In genomic region chr19:44989567-44990495, GRCm38 (mm10) we compare ENCODE assay signal across 8 mouse cellular contexts. TPM values are rescaled to one million over a fixed set of nuclear protein-coding genes. Genes with fewer than 3 reads are reported as not detected.
A peak's percentile ranks its signal among the peaks of the same experiment; 100 is the strongest.
DNase-seq lines count a peak whose midpoint lies in the region; ATAC-seq and TF ChIP-seq lines count a peak whose summit lies in the region.

No protein-coding gene starts in this region.

- no peak for TF ChIP-seq CTCF in cortical plate, adult 2 months (IDR thresholded peaks at IDR 0.05; ENCODE audit: extremely low read depth, insufficient read depth, low read length)
- no peak for TF ChIP-seq CTCF in hindbrain, postnatal 0 days (IDR thresholded peaks at IDR 0.05; ENCODE audit: low read depth)

- DNase-seq in heart, postnatal 36 days, result no peak
- no peak for DNase-seq in hindbrain, postnatal 0 days (ENCODE audit: low spot score)
- DNase-seq in yolk sac, embryonic 10.5 days (ENCODE audit: low spot score), result peak; percentile 42
- no peak for DNase-seq in right cerebral cortex, postnatal 36 days (ENCODE audit: low spot score in 2 of 2)
- no peak for DNase-seq in layer of hippocampus, adult 9-11 months

- H3K27ac ChIP-seq in heart, embryonic 15.5 days, result no peak overlapping the region
- no peak overlapping the region for H3K27ac ChIP-seq in cortical plate, adult 2 months (ENCODE audit: insufficient read depth, low read length)
- H3K27ac ChIP-seq in hindbrain, postnatal 0 days, result peak overlapping the region; percentile 82
- peak overlapping the region; percentile 69 for H3K27ac ChIP-seq in liver, embryonic 12.5 days

- 10% methylated on average over 22 of the region's 22 CpGs for WGBS in heart, embryonic 15.5 days
- WGBS in hindbrain, postnatal 0 days, result 4% methylated on average over 22 of the region's 22 CpGs
- 9% methylated on average over 22 of the region's 22 CpGs for WGBS in liver, embryonic 12.5 days (ENCODE audit: insufficient replicate concordance)

- TF ChIP-seq POLR2A in cortical plate, adult 2 months (IDR thresholded peaks at IDR 0.05; ENCODE audit: extremely low read depth, insufficient read depth, low read length), result no peak

- H3K4me3 ChIP-seq in heart, embryonic 15.5 days, result peak overlapping the region; percentile 74
- H3K4me3 ChIP-seq in cortical plate, adult 2 months (ENCODE audit: insufficient read depth, low read length), result peak overlapping the region; percentile 59
- peak overlapping the region; percentile 84 for H3K4me3 ChIP-seq in hindbrain, postnatal 0 days (ENCODE audit: low read length)
- H3K4me3 ChIP-seq in liver, embryonic 12.5 days, result peak overlapping the region; percentile 59

- peaks cover 19% of the 10 kb centered on the region for H3K4me1 ChIP-seq in heart, embryonic 15.5 days (replicated peaks)
- H3K4me1 ChIP-seq in cortical plate, adult 2 months (ENCODE audit: control insufficient read depth, insufficient read depth, low read length), result peaks cover 5% of the 10 kb centered on the region; the same call in 1 of the 2 replicates
- 0 out of 2 replicates have a peak, but pooled peaks cover 2% of the 10 kb centered on the region for H3K4me1 ChIP-seq in hindbrain, postnatal 0 days (ENCODE audit: insufficient read depth, low read length)
- H3K4me1 ChIP-seq in liver, embryonic 12.5 days, result peaks cover 37% of the 10 kb centered on the region

- intact Hi-C loops in heart, postnatal 36 days (cut with DNase I), result loop anchor here (1.0 kb wide), 1 partner anchor 42 kb away; no protein-coding TSS in a partner anchor

- peak overlapping the region; percentile 100 for H3K4me2 ChIP-seq in heart, embryonic 15.5 days
- peak overlapping the region; percentile 93 for H3K4me2 ChIP-seq in hindbrain, postnatal 0 days (ENCODE audit: low read depth, low read length)
- peak overlapping the region; percentile 71 for H3K4me2 ChIP-seq in liver, embryonic 12.5 days

- no peak for ATAC-seq in heart, embryonic 15.5 days (replicated peaks; ENCODE audit: insufficient number of reproducible peaks, insufficient read depth, low FRiP score, low read depth)
- ATAC-seq in hindbrain, postnatal 0 days, result peak; percentile 30
- ATAC-seq in liver, embryonic 12.5 days, result 0 out of 2 replicates have a peak, but pooled peaks have one; percentile 11

- H3K9me3 ChIP-seq in heart, embryonic 15.5 days (replicated peaks), result no peaks in the 10 kb centered on the region
- H3K9me3 ChIP-seq in hindbrain, postnatal 0 days (ENCODE audit: low read length), result no peaks in the 10 kb centered on the region
- H3K9me3 ChIP-seq in liver, embryonic 12.5 days (replicated peaks), result no peaks in the 10 kb centered on the region

- H3K27me3 ChIP-seq in heart, embryonic 15.5 days, result 0 out of 2 replicates have a peak, but pooled peaks cover 9% of the 10 kb centered on the region
- H3K27me3 ChIP-seq in hindbrain, postnatal 0 days (ENCODE audit: insufficient read depth, low read length), result no peaks in the 10 kb centered on the region
- peaks cover 54% of the 10 kb centered on the region for H3K27me3 ChIP-seq in liver, embryonic 12.5 days (replicated peaks)

- no peaks in the 10 kb centered on the region for H3K36me3 ChIP-seq in heart, embryonic 15.5 days
- no peaks in the 10 kb centered on the region for H3K36me3 ChIP-seq in hindbrain, postnatal 0 days (ENCODE audit: insufficient read depth, low read length)
- no peaks in the 10 kb centered on the region for H3K36me3 ChIP-seq in liver, embryonic 12.5 days

- H3K9ac ChIP-seq in heart, embryonic 15.5 days, result peak overlapping the region; percentile 73
- peak overlapping the region; percentile 94 for H3K9ac ChIP-seq in hindbrain, postnatal 0 days (replicated peaks; ENCODE audit: low read length)
- H3K9ac ChIP-seq in liver, embryonic 12.5 days, result peak overlapping the region; percentile 63

RNA-seq across cellular contexts. Expression of gene Sema4g, which starts 0.9 kb away (rescaled TPM):
- polyA plus RNA-seq in heart, embryonic 15.5 days (2015; fragmentation: Nextera tagmentation; extraction: Ambion mirVana), result 0.50 and 1.1 TPM in 2 replicates
- total RNA-seq in heart, postnatal 36 days (2021), result under 1 TPM; 0.14 to 0.30 TPM
- 26.5 and 27.8 TPM in 2 replicates for polyA plus RNA-seq in cortical plate, adult 2 months (2012; rRNA removed)
- total RNA-seq in hindbrain, postnatal 0 days (2014; rRNA removed), result 66.9 and 81.0 TPM in 2 replicates
- polyA plus RNA-seq in hindbrain, postnatal 0 days (2015; fragmentation: Nextera tagmentation; extraction: Ambion mirVana), result 14.2 and 15.7 TPM in 2 replicates
- 2.4 TPM in 2 replicates for polyA plus RNA-seq in liver, embryonic 12.5 days (2016; fragmentation: Nextera tagmentation; extraction: Ambion mirVana)

RNA-seq across cellular contexts. Expression of gene Twnk, which starts 15.6 kb away (rescaled TPM):
- 19.4 TPM in 2 replicates for polyA plus RNA-seq in heart, embryonic 15.5 days (2015; fragmentation: Nextera tagmentation; extraction: Ambion mirVana)
- total RNA-seq in heart, postnatal 36 days (2021), result 10 to 100 TPM; 29.8 to 30.2 TPM
- 10.5 and 10.7 TPM in 2 replicates for polyA plus RNA-seq in cortical plate, adult 2 months (2012; rRNA removed)
- 7.5 and 8.6 TPM in 2 replicates for total RNA-seq in hindbrain, postnatal 0 days (2014; rRNA removed)
- polyA plus RNA-seq in hindbrain, postnatal 0 days (2015; fragmentation: Nextera tagmentation; extraction: Ambion mirVana), result 8.2 and 8.5 TPM in 2 replicates
- 18.5 and 20.9 TPM in 2 replicates for polyA plus RNA-seq in liver, embryonic 12.5 days (2016; fragmentation: Nextera tagmentation; extraction: Ambion mirVana)

RNA-seq across cellular contexts. Expression of gene Mrpl43, which starts 16.4 kb away (rescaled TPM):
- polyA plus RNA-seq in heart, embryonic 15.5 days (2015; fragmentation: Nextera tagmentation; extraction: Ambion mirVana), result 60.2 and 60.7 TPM in 2 replicates
- 10 to 100 TPM; 48.6 to 52.3 TPM for total RNA-seq in heart, postnatal 36 days (2021)
- 68.3 and 70.8 TPM in 2 replicates for polyA plus RNA-seq in cortical plate, adult 2 months (2012; rRNA removed)
- 97.1 and 98.4 TPM in 2 replicates for total RNA-seq in hindbrain, postnatal 0 days (2014; rRNA removed)
- 109 and 115 TPM in 2 replicates for polyA plus RNA-seq in hindbrain, postnatal 0 days (2015; fragmentation: Nextera tagmentation; extraction: Ambion mirVana)
- 45.8 and 47.6 TPM in 2 replicates for polyA plus RNA-seq in liver, embryonic 12.5 days (2016; fragmentation: Nextera tagmentation; extraction: Ambion mirVana)

RNA-seq across cellular contexts. Expression of gene Lzts2, which starts 24.4 kb away (rescaled TPM):
- 44.5 and 56.9 TPM in 2 replicates for polyA plus RNA-seq in heart, embryonic 15.5 days (2015; fragmentation: Nextera tagmentation; extraction: Ambion mirVana)
- 10 to 100 TPM; 61.0 to 69.7 TPM for total RNA-seq in heart, postnatal 36 days (2021)
- 39.3 and 40.1 TPM in 2 replicates for polyA plus RNA-seq in cortical plate, adult 2 months (2012; rRNA removed)
- total RNA-seq in hindbrain, postnatal 0 days (2014; rRNA removed), result 44.1 and 44.7 TPM in 2 replicates
- polyA plus RNA-seq in hindbrain, postnatal 0 days (2015; fragmentation: Nextera tagmentation; extraction: Ambion mirVana), result 16.4 and 17.0 TPM in 2 replicates
- 18.3 and 19.6 TPM in 2 replicates for polyA plus RNA-seq in liver, embryonic 12.5 days (2016; fragmentation: Nextera tagmentation; extraction: Ambion mirVana)

RNA-seq across cellular contexts. Expression of gene Pdzd7, which starts 55.7 kb away (rescaled TPM):
- 0.11 and 0.16 TPM in 2 replicates for polyA plus RNA-seq in heart, embryonic 15.5 days (2015; fragmentation: Nextera tagmentation; extraction: Ambion mirVana)
- under 1 TPM; 0.11 to 0.19 TPM for total RNA-seq in heart, postnatal 36 days (2021)
- 7.5 and 8.8 TPM in 2 replicates for polyA plus RNA-seq in cortical plate, adult 2 months (2012; rRNA removed)
- 4.8 and 7.7 TPM in 2 replicates for total RNA-seq in hindbrain, postnatal 0 days (2014; rRNA removed)
- polyA plus RNA-seq in hindbrain, postnatal 0 days (2015; fragmentation: Nextera tagmentation; extraction: Ambion mirVana), result 1.9 and 2.5 TPM in 2 replicates
- polyA plus RNA-seq in liver, embryonic 12.5 days (2016; fragmentation: Nextera tagmentation; extraction: Ambion mirVana), result not detected in 2 replicates

Comparison
In these comparisons a context has a peak if more than half of its experiments do, and no peak if none do; other contexts are left out.
1. H3K27ac ChIP-seq: peak in hindbrain, postnatal 0 days (single experiment) and liver, embryonic 12.5 days (single experiment); none in heart, embryonic 15.5 days (single experiment) and cortical plate, adult 2 months (single experiment).
2. Peak in every context shown above with its lines, with median percentiles within 50 percentile points of each other: H3K4me2 ChIP-seq, H3K4me3 ChIP-seq and H3K9ac ChIP-seq.